Mouse (Mus musculus) spleen, adult 2 months (tissue): ENCODE measurements around the gene Thada. TPM values are rescaled to one million over a fixed set of nuclear protein-coding genes. Genes with fewer than 3 reads are reported as not detected.
A peak's percentile ranks its signal among the peaks of the same experiment; 100 is the strongest.

Experiments used
- DNase-seq, 2 experiments: peaks; one replicate each; pipeline versions ENCODE4 v3.0.0 to v3.0.0-alpha.2; 2012 to 2021; ENCODE audit warnings: low spot score in 2 of 2, low read depth in 1 of 2
- H3K27ac ChIP-seq: fragments of 200-500 bp; 2 replicates; pipeline ENCODE4 v1.5.1; 2012; ENCODE audit warnings: low read length, inconsistent platforms; ENCODE audit not compliant: insufficient read depth
- H3K27me3 ChIP-seq: fragments of 200-500 bp; 2 replicates; pipeline ENCODE4 v1.6.1; 2012; ENCODE audit warnings: mild to moderate bottlenecking, moderate library complexity, low read length, inconsistent platforms; ENCODE audit not compliant: control insufficient read depth, insufficient read depth
- H3K36me3 ChIP-seq: fragments of 200-500 bp; 2 replicates; pipeline ENCODE4 v1.6.1; 2012; ENCODE audit warnings: mild to moderate bottlenecking, low read length, inconsistent platforms; ENCODE audit not compliant: control insufficient read depth, insufficient read depth
- H3K4me1 ChIP-seq: fragments of 200-500 bp; 2 replicates; pipeline ENCODE4 v1.6.1; 2011; ENCODE audit warnings: inconsistent platforms; ENCODE audit not compliant: control insufficient read depth, insufficient read depth, insufficient read length
- H3K4me3 ChIP-seq: fragments of 200-500 bp; 2 replicates; pipeline ENCODE4 v1.5.1; 2011; ENCODE audit warnings: mild to moderate bottlenecking, inconsistent platforms; ENCODE audit not compliant: insufficient read depth, insufficient read length; ENCODE audit errors: extremely low read depth
- CTCF ChIP-seq: fragments of 200-500 bp; IDR thresholded peaks from 2 replicates; pipeline ENCODE4 v1.5.1; 2011; ENCODE audit warnings: mild to moderate bottlenecking, inconsistent platforms; ENCODE audit not compliant: insufficient read depth, insufficient read length, insufficient replicate concordance; ENCODE audit errors: extremely low read depth
- POLR2A ChIP-seq: fragments of 200-500 bp; IDR thresholded peaks from 2 replicates; pipeline ENCODE4 v1.6.1; 2011; ENCODE audit warnings: low read depth, low read length, inconsistent platforms
- WGBS: fragments of 180-500 bp; shearing (Covaris S2); methylation state at CpG from one replicate; pipeline ENCODE4 v1.1.7; 2018; 5-methylcytosine and 5-hydroxymethylcytosine counted together
- polyA plus RNA-seq: library from polyadenylated mRNA; depleted of rRNA; stranded (reverse); fragments of >200 nt; gene quantifications from 2 replicates; pipeline ENCODE4 v1.2.3, GENCODE M21; 2012

Gene Thada
- polyA plus RNA-seq, 1 experiment, result 17.2 TPM

GRCm38 (mm10) chr17:84286536-84286935 is 179.5 kb downstream of the Thada start:
- Histone ChIP-seq H3K27me3 (no peaks in the 10 kb centered on the region), H3K36me3 (peaks cover 3% of the 10 kb centered on the region), H3K4me3 (no peak overlapping the region), H3K4me1 (no peaks in the 10 kb centered on the region), H3K27ac (no peak overlapping the region)
- TF ChIP-seq CTCF (no peak), POLR2A (no peak)
- DNase-seq, result no peak
- WGBS, result 97% methylated on average over 5 of the region's 5 CpGs

GRCm38 (mm10) chr17:84282388-84283280 is 183.4 kb downstream of the Thada start:
- Histone ChIP-seq H3K27me3 (no peaks in the 10 kb centered on the region), H3K4me1 (no peaks in the 10 kb centered on the region), H3K4me3 (no peak overlapping the region), H3K27ac (no peak overlapping the region), H3K36me3 (no peaks in the 10 kb centered on the region)
- no peak for TF ChIP-seq POLR2A
- no peak for TF ChIP-seq CTCF
- 87% methylated on average over 8 of the region's 8 CpGs for WGBS
- no peak for DNase-seq

- Histone ChIP-seq H3K27me3 (no peaks in the 10 kb centered on the region), H3K27ac (no peak overlapping the region), H3K36me3 (no peaks in the 10 kb centered on the region), H3K4me1 (peaks cover 3% of the 10 kb centered on the region; the same call in 1 of the 2 replicates), H3K4me3 (no peak overlapping the region)
- DNase-seq, result no peak
- TF ChIP-seq POLR2A (no peak), CTCF (no peak)
- 95% methylated on average over 8 of the region's 8 CpGs for WGBS
Measured at GRCm38 (mm10) chr17:84279001-84279400, 187.0 kb downstream of the Thada start.

- H3K27me3 ChIP-seq, result no peaks in the 10 kb centered on the region
- no peaks in the 10 kb centered on the region for H3K36me3 ChIP-seq
- H3K4me1 ChIP-seq, result peaks cover 3% of the 10 kb centered on the region; the same call in 1 of the 2 replicates
- no peak overlapping the region for H3K4me3 ChIP-seq
- DNase-seq, result no peak
- no peak for TF ChIP-seq POLR2A
- no peak for TF ChIP-seq CTCF
- H3K27ac ChIP-seq, result no peak overlapping the region
- WGBS, result 83% methylated on average over 5 of the region's 5 CpGs
Measured at GRCm38 (mm10) chr17:84278193-84278953, 187.6 kb downstream of the Thada start.

GRCm38 (mm10) chr17:84274999-84275398 is 191.0 kb downstream of the Thada start:
- Histone ChIP-seq H3K27me3 (no peaks in the 10 kb centered on the region), H3K27ac (no peak overlapping the region; the same call in 1 of the 2 replicates)
- WGBS, result 57% methylated on average over 3 of the region's 3 CpGs

GRCm38 (mm10) chr17:84274163-84274562 is 191.8 kb downstream of the Thada start:
- no peak overlapping the region for H3K4me3 ChIP-seq
- no peaks in the 10 kb centered on the region for H3K27me3 ChIP-seq
- 84% methylated on average over 6 of the region's 6 CpGs for WGBS
- no peak for DNase-seq
- peaks cover 5% of the 10 kb centered on the region; the same call in 1 of the 2 replicates for H3K4me1 ChIP-seq
- H3K36me3 ChIP-seq, result peaks cover 5% of the 10 kb centered on the region
- TF ChIP-seq POLR2A (no peak), CTCF (no peak)
- peak overlapping the region; percentile 9; the same call in 1 of the 2 replicates for H3K27ac ChIP-seq

More at GRCm38 (mm10) chr17:84274999-84275398, 191.0 kb downstream of the Thada start:
- H3K4me3 ChIP-seq, result no peak overlapping the region
- H3K36me3 ChIP-seq, result peaks cover 5% of the 10 kb centered on the region
- no peak for DNase-seq
- TF ChIP-seq POLR2A, result no peak
- no peak for TF ChIP-seq CTCF
- H3K4me1 ChIP-seq, result peaks cover 5% of the 10 kb centered on the region; the same call in 1 of the 2 replicates
